Mouse (Mus musculus) adrenal gland, adult 8-10 months (tissue): ENCODE measurements at regions not wholly inside any gene's neighbourhood (a gene's known extent, or its start where the extent isn't known, plus 50 kb on each side); places are given as distances from the start of the nearest gene placed in this dataset.

Experiments
- DNase-seq: peaks from one replicate; pipeline ENCODE4 v3.0.0; 2022

DNA sequence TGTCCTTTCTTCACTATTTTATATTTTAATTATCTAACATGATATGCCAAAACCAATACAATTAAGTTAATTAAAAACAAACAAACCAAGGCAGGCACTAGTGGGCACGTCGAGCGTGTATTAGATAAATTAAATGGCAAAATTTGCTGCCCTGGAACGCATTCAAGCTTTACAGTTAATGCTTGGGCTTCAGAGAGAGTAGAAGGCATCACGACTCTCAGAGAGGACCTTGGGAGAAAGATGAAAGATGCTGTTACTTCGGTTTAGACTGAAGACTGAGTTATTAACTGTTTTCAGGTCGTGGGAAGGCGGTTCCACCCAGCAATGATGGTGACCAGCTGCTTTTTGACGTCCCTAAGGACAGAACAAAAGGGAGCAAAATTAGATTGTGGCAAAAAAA lies 71.7 kb upstream of the Boc start:
- DNase-seq = no peak

- no peak for DNase-seq
Observed at GRCm38 (mm10) chr16:44629296-44630275, 70.9 kb upstream of the Boc start.

DNA sequence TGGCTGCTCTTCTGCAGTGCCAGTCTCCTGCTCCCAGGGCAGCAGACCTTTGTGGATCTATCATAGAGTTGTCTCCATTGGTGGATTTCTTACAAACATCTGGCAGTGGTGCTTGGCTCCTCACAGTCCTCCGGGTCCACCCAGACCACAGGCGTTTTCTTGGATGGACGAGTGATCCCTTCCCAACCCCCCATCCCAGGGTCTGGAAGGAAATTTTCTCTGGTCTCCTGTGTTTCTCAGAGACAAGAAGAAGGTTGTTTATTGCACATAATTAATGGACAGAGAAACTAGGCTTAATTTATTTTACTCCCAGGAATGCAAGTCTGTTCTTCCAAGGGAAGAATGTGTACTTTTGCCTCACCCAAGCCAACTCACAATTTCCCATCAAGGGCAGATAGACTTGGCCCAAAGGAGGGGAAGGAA lies 67.2 kb upstream of the Boc start:
- no peak for DNase-seq

DNA sequence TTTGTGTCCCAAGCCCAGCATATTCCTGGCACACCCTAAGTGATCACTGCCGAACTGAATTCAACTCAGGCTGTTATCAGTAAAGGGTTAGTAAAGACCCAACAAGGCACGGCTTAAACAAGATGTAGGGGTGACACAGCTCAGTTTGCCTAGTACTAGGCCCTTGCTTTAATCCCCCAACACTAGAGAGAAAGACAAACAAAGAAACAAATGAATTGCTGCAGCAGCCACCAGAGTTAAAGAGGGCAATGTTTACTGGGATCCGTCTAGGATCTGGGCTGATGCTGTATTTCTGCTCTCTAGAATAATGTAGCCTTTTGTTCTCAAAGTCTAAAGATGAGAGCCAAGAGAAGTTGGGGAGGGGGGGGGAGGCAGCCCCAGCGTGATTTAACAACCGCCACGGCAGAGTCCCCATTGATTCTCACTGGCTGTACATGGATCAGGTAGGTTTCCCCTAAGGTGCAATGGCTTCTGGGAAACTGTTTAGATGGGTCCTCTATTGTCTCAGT lies 66.5 kb upstream of the Boc start:
- no peak for DNase-seq

DNA sequence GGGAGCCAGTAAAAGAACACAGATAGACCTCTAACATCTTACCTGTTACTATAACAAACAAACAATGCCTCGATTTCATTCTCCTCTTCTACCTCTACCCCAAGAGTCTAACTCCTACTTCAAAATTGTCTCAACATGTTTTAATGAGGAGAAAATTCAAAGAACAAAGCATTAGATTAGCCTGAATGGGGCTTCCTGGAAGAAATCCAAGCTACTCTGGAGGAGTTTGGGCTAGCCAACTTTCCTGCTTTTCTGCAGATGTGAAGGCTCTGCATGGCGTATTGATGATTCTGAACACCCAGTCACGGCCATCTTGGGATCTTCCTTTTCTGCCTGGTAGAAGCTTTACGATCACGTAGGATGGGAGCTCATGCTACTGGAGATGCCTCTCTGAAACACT lies 62.9 kb upstream of the Boc start:
- no peak for DNase-seq

GRCm38 (mm10) chr16:44620536-44620935 lies 61.8 kb upstream of the Boc start:
- DNase-seq = no peak

- no peak for DNase-seq
Observed at GRCm38 (mm10) chr16:44619476-44620103, 60.9 kb upstream of the Boc start.

- DNase-seq = no peak
Observed at GRCm38 (mm10) chr16:44617041-44617440, 58.3 kb upstream of the Boc start.

DNA sequence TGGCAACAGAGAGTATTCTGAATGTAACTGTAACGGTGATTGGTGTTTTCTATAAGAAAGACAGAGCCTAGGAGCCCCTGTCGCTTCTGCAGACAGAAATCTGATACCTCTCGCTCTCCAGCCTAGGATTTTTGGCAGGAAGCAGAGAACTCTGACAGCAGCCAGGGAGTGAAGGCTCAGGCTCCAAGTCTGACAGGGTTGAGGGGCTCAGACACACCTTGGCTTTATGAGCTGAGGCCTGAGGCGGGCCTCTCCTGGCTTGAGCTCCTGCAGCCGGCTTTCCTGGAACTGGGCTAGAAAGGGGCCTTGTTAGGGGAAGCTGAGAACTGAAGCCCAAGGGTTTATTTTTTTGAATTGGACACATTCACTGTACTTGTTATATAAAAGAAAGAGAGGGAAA lies 57.7 kb upstream of the Boc start:
- no peak for DNase-seq

- no peak for DNase-seq
Observed at GRCm38 (mm10) chr16:44615878-44616206, 57.1 kb upstream of the Boc start.

GRCm38 (mm10) chr16:44615172-44615877 lies 56.6 kb upstream of the Boc start:
- DNase-seq = no peak

- DNase-seq = no peak
Observed at GRCm38 (mm10) chr16:44614235-44614634, 55.5 kb upstream of the Boc start.

- no peak for DNase-seq
Observed at GRCm38 (mm10) chr16:44612676-44613075, 54.0 kb upstream of the Boc start.

DNA sequence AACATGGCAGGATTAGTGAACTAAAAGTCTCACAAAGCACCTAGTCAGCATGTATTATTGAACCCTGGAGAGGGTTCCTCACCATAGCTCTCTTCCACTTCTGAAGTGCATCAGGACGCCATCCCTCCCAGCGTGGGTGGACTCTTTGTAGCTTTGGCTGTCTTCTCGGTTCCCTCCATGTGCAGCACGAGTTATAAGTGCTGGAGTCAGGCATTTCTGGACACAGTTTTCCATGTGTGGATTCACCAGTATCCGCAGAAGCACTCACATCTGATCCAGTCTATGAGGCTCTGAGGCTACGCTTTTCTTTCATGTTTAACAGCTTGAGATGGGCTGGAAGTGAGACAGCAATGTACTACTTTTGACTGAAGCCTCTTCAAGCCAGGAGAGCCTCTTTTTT lies 52.8 kb upstream of the Boc start:
- DNase-seq = no peak

GRCm38 (mm10) chr16:44608586-44608985 lies 49.9 kb upstream of the Boc start:
- DNase-seq = no peak
